Mouse (Mus musculus): Measurements from ENCODE around the gene Camta1.

DNA sequence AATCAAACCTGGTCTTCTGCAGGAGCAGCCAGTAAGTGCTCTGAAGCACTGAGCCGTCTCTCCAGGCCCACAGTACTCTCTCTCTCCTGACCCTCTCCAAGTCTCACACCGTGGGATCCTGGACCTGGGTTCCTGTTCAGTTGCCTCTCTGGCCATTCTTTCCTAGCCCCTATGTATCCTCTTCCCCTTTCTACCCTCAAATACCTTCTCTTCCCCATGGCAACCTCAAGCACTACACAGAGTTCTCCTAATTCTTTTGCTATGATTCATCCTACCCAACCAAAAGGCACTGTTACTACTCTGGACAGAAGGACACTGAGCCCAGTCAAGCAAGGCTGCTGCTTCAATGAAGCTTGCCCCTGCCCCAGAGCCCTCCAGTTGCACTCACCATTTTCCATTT, 19.1 kb downstream of the Camta1 start:
- TF ChIP-seq CTCF (IDR thresholded peaks at IDR 0.05; ENCODE audit: low read depth), result no peak
- no peak for TF ChIP-seq EP300 (optimal IDR thresholded peaks at IDR 0.05)

Data from stomach, postnatal 0 days (tissue).